Mouse (Mus musculus): ENCODE measurements around the gene Cnot6.

Cnot6 gene

GRCm38 (mm10) chr11:49712555-49713335 is at the start of gene Cnot6:
TSS of gene Cnot6 (minus strand) at chr11:49712723.
- peak; percentile 99 for DNase-seq (ENCODE audit: low read depth, low spot score)

GRCm38 (mm10) chr11:49761130-49761529 is 48.6 kb upstream of the Cnot6 start:
- DNase-seq (ENCODE audit: low read depth, low spot score): no peak

GRCm38 (mm10) chr11:49758096-49758495 is 45.6 kb upstream of the Cnot6 start:
- no peak for DNase-seq (ENCODE audit: low read depth, low spot score)

- peak; percentile 9 for DNase-seq (ENCODE audit: low read depth, low spot score)
Measured at GRCm38 (mm10) chr11:49754958-49755665, 42.6 kb upstream of the Cnot6 start.

GRCm38 (mm10) chr11:49746756-49747155 is 34.2 kb upstream of the Cnot6 start:
- no peak for DNase-seq (ENCODE audit: low read depth, low spot score)

GRCm38 (mm10) chr11:49745839-49746238 is 33.3 kb upstream of the Cnot6 start:
- no peak for DNase-seq (ENCODE audit: low read depth, low spot score)

- no peak for DNase-seq (ENCODE audit: low read depth, low spot score)
Measured at GRCm38 (mm10) chr11:49744981-49745380, 32.5 kb upstream of the Cnot6 start.

GRCm38 (mm10) chr11:49743634-49744033 is 31.1 kb upstream of the Cnot6 start:
- DNase-seq (ENCODE audit: low read depth, low spot score): no peak

GRCm38 (mm10) chr11:49742248-49742647 is 29.7 kb upstream of the Cnot6 start:
- no peak for DNase-seq (ENCODE audit: low read depth, low spot score)

GRCm38 (mm10) chr11:49739776-49740175 is 27.3 kb upstream of the Cnot6 start:
- DNase-seq (ENCODE audit: low read depth, low spot score): no peak

GRCm38 (mm10) chr11:49738659-49739406 is 26.3 kb upstream of the Cnot6 start:
- DNase-seq (ENCODE audit: low read depth, low spot score): no peak

GRCm38 (mm10) chr11:49737625-49738024 is 25.1 kb upstream of the Cnot6 start:
- no peak for DNase-seq (ENCODE audit: low read depth, low spot score)

- no peak for DNase-seq (ENCODE audit: low read depth, low spot score)
Measured at GRCm38 (mm10) chr11:49734771-49735170, 22.2 kb upstream of the Cnot6 start.

GRCm38 (mm10) chr11:49730275-49730948 is 17.9 kb upstream of the Cnot6 start:
- DNase-seq (ENCODE audit: low read depth, low spot score): no peak

GRCm38 (mm10) chr11:49727877-49728276 is 15.4 kb upstream of the Cnot6 start:
- DNase-seq (ENCODE audit: low read depth, low spot score): peak; percentile 78

- DNase-seq (ENCODE audit: low read depth, low spot score): no peak
Measured at GRCm38 (mm10) chr11:49726800-49727199, 14.3 kb upstream of the Cnot6 start.

- no peak for DNase-seq (ENCODE audit: low read depth, low spot score)
Measured at GRCm38 (mm10) chr11:49724676-49725075, 12.2 kb upstream of the Cnot6 start.

GRCm38 (mm10) chr11:49723281-49723680 is 10.8 kb upstream of the Cnot6 start:
- DNase-seq (ENCODE audit: low read depth, low spot score): peak; percentile 33

GRCm38 (mm10) chr11:49722692-49723091 is 10.2 kb upstream of the Cnot6 start:
- peak; percentile 75 for DNase-seq (ENCODE audit: low read depth, low spot score)

- DNase-seq (ENCODE audit: low read depth, low spot score): no peak
Measured at GRCm38 (mm10) chr11:49721358-49721757, 8.8 kb upstream of the Cnot6 start.

GRCm38 (mm10) chr11:49719466-49720151 is 7.1 kb upstream of the Cnot6 start:
- peak; percentile 31 for DNase-seq (ENCODE audit: low read depth, low spot score)
